Mouse (Mus musculus): ENCODE measurements around the gene Thsd4.

DNA sequence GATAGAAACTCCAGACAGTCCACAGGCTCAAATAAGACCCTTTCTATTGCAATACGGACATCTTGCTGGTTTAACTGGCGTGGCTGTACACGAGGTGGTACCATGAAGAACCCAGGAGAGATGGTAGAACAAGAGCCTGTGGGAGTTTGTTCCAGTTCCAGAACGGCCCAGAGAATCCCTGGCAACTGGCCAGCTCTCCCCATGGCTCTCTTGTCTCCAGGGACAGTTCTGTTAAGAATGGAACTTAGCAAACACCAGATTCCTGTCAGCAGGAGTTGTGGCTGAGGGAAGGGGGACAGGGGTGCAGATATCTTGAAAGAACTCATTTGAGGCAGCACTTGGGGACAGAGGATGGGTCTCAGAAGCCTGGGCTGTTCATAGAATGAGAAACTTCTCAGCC, 550.6 kb downstream of the Thsd4 start:
- TF ChIP-seq CTCF (IDR thresholded peaks at IDR 0.05) (no peak), EP300 (IDR thresholded peaks at IDR 0.05) (no peak)
